Mouse (Mus musculus) regulatory T cell (primary cell): ENCODE measurements around the gene Sash1.

Source experiments
- in situ Hi-C: fragments of 300-600 bp; cut with MboI, MseI; formaldehyde crosslinking; loops from one replicate; pipeline ENCODE4 v1.15.1; 2025; ENCODE audit warnings: high pct_unique_total_duplicates

Gene Sash1

GRCm38 (mm10) chr10:8685269-8685668 is 200.6 kb downstream of the Sash1 start:
- in situ Hi-C loops: no loop called here

- in situ Hi-C loops: no loop called here
Observed at GRCm38 (mm10) chr10:8682900-8683299, 203.0 kb downstream of the Sash1 start.

GRCm38 (mm10) chr10:8682341-8682740 is 203.5 kb downstream of the Sash1 start:
- in situ Hi-C loops: no loop called here

DNA sequence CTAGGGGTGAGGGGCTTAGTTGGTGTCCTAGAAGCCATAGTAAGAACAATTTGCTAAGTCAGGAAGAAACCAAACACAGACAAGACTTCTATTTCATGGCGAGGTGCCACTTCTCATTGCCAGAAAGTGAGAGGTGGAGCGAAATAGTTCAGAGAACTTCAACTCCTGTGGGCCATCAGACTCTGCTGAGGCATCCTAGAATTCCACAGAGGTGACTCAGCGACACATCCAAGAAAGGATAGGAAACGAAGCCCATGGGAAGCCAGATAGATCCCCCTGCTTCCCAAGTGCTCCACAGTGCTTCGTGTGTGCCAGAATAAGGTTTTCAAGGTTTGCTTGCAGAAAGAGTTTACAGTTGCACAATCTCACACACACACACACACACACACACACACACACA is 209.1 kb downstream of the Sash1 start:
- in situ Hi-C loops: loop anchor here (5.0 to 10.0 kb wide), 2 partner anchors 36 to 572 kb away; no protein-coding TSS in a partner anchor
